Mouse (Mus musculus): Measurements from ENCODE around the gene Zmiz1. TPM values are rescaled to one million over a fixed set of nuclear protein-coding genes. Genes with fewer than 3 reads are reported as not detected.

Zmiz1 gene
- polyA plus RNA-seq, 1 experiment from 2014 or later: 12.4 TPM

DNA sequence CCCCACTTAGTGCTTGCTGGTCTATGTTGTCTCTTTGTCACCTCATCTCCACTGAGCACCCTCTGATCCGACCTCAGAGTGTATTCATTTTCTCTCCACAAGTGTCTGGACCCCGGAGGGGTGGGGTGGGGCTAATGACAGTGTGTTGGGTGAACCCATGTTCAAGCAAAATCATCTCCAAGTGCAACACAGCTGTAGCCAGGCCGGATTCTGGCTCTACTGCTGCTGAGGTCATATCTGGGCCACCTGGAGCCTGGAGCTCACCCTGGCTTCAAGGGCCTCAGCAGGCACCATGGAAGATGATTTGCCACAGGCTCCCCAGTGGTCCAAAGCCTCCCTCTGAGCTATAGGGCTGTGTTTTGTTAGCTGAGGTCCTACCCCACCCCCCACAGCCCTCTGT, 52.6 kb downstream of the Zmiz1 start:
- WGBS: 29% methylated on average over 3 of the region's 3 CpGs
- no peak for ATAC-seq
- H3K36me3 ChIP-seq (ENCODE audit: control insufficient read depth, insufficient read depth): peaks cover 8% of the 10 kb centered on the region; the same call in 1 of the 2 replicates
- H3K27ac ChIP-seq (ENCODE audit: low read depth, low read length): no peak overlapping the region; the same call in 1 of the 2 replicates
- no peaks in the 10 kb centered on the region for H3K27me3 ChIP-seq (replicated peaks; ENCODE audit: control insufficient read depth, insufficient read depth, low read length)
- no peaks in the 10 kb centered on the region for H3K9me3 ChIP-seq (ENCODE audit: control insufficient read depth)
- peaks cover 27% of the 10 kb centered on the region for H3K4me1 ChIP-seq (replicated peaks; ENCODE audit: control insufficient read depth, insufficient read depth, low read length)
- no peak overlapping the region for H3K4me2 ChIP-seq (replicated peaks; ENCODE audit: low read depth)
- no peak overlapping the region for H3K9ac ChIP-seq (ENCODE audit: low read depth, low read length)
- no peak for TF ChIP-seq CTCF (IDR thresholded peaks at IDR 0.05; ENCODE audit: low read depth)
- no peak overlapping the region for H3K4me3 ChIP-seq (ENCODE audit: low read depth, low read length)

DNA sequence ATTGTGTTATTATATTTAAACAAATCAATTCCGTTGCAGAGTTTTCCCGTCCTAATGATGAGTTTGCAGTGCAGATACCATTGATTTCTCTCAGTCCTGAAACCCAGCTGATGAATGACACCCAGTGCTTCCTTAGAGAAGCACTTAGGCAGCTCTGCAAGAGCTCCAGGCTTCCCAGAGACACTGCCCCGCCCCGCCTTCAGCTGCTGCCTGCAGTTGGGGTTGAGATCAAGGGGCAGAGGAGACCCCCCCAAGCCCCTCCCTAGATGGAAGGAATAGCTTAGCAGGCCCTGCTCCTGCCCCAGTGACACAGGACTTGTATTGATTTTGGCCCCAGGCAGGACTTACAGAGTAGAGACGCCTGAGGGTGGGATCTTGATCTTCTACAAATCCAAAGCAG, 53.0 kb downstream of the Zmiz1 start:
- Histone ChIP-seq H3K9me3 (ENCODE audit: control insufficient read depth) (no peaks in the 10 kb centered on the region), H3K27ac (ENCODE audit: low read depth, low read length) (no peak overlapping the region), H3K36me3 (ENCODE audit: control insufficient read depth, insufficient read depth) (peaks cover 8% of the 10 kb centered on the region; the same call in 1 of the 2 replicates), H3K4me3 (ENCODE audit: low read depth, low read length) (no peak overlapping the region), H3K27me3 (replicated peaks; ENCODE audit: control insufficient read depth, insufficient read depth, low read length) (no peaks in the 10 kb centered on the region), H3K4me2 (replicated peaks; ENCODE audit: low read depth) (no peak overlapping the region), H3K9ac (ENCODE audit: low read depth, low read length) (no peak overlapping the region), H3K4me1 (replicated peaks; ENCODE audit: control insufficient read depth, insufficient read depth, low read length) (peaks cover 28% of the 10 kb centered on the region)
- WGBS: 29% methylated on average over 5 of the region's 5 CpGs
- no peak for TF ChIP-seq CTCF (IDR thresholded peaks at IDR 0.05; ENCODE audit: low read depth)
- ATAC-seq: no peak

DNA sequence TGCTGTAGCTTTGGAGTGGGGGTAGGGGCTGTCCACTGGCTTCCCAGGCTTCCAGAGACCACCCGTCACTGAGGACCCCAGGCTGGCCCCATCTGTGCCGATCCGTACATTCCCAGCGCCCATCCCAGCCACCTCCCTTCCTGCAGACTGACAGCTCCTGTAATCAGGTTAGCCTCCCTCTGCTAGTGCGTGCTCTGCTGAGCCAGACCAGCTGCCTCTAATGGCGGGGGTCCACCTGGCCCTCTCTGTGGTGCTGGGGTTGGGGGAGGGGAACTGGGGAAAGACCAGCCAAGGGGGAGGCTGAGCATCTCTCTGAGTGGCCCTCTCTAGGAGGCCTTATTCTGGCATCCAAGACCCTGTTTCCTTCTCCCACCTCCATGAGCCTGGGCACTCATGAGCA, 53.8 kb downstream of the Zmiz1 start:
- no peak for TF ChIP-seq CTCF (IDR thresholded peaks at IDR 0.05; ENCODE audit: low read depth)
- Histone ChIP-seq H3K9ac (ENCODE audit: low read depth, low read length) (no peak overlapping the region), H3K36me3 (ENCODE audit: control insufficient read depth, insufficient read depth) (peaks cover 8% of the 10 kb centered on the region; the same call in 1 of the 2 replicates), H3K27me3 (replicated peaks; ENCODE audit: control insufficient read depth, insufficient read depth, low read length) (no peaks in the 10 kb centered on the region), H3K4me1 (replicated peaks; ENCODE audit: control insufficient read depth, insufficient read depth, low read length) (peaks cover 37% of the 10 kb centered on the region), H3K4me3 (ENCODE audit: low read depth, low read length) (no peak overlapping the region), H3K9me3 (ENCODE audit: control insufficient read depth) (no peaks in the 10 kb centered on the region), H3K27ac (ENCODE audit: low read depth, low read length) (no peak overlapping the region), H3K4me2 (replicated peaks; ENCODE audit: low read depth) (no peak overlapping the region)
- ATAC-seq: no peak
- WGBS: 48% methylated on average over 6 of the region's 6 CpGs

DNA sequence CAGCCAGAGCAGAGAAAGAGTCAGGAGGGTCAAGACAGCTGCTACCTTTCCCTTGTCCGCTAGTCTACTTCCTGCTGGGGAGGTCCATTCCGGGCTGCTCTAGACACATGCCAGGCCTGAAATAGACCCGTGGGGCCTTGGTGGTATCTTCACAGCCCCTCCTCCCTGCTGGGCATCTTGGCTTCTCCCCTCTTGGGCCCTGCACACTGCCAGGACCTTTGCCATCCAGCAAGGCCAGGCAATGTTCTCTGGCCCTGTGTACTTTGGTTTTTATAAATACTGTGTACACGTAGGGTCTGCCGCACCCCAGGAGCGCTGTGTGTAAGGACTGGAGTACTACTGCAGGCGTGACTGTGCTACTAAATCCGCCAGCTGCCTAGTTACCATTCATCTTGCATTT, 54.5 kb downstream of the Zmiz1 start:
- WGBS: 45% methylated on average over 8 of the region's 8 CpGs
- ATAC-seq: no peak
- no peak overlapping the region for H3K4me3 ChIP-seq (ENCODE audit: low read depth, low read length)
- H3K4me1 ChIP-seq (replicated peaks; ENCODE audit: control insufficient read depth, insufficient read depth, low read length): peaks cover 35% of the 10 kb centered on the region
- H3K4me2 ChIP-seq (replicated peaks; ENCODE audit: low read depth): no peak overlapping the region
- H3K36me3 ChIP-seq (ENCODE audit: control insufficient read depth, insufficient read depth): peaks cover 4% of the 10 kb centered on the region; the same call in 1 of the 2 replicates
- no peak overlapping the region; the same call in 1 of the 2 replicates for H3K27ac ChIP-seq (ENCODE audit: low read depth, low read length)
- no peaks in the 10 kb centered on the region for H3K27me3 ChIP-seq (replicated peaks; ENCODE audit: control insufficient read depth, insufficient read depth, low read length)
- TF ChIP-seq CTCF (IDR thresholded peaks at IDR 0.05; ENCODE audit: low read depth): no peak
- H3K9me3 ChIP-seq (ENCODE audit: control insufficient read depth): no peaks in the 10 kb centered on the region
- no peak overlapping the region for H3K9ac ChIP-seq (ENCODE audit: low read depth, low read length)

DNA sequence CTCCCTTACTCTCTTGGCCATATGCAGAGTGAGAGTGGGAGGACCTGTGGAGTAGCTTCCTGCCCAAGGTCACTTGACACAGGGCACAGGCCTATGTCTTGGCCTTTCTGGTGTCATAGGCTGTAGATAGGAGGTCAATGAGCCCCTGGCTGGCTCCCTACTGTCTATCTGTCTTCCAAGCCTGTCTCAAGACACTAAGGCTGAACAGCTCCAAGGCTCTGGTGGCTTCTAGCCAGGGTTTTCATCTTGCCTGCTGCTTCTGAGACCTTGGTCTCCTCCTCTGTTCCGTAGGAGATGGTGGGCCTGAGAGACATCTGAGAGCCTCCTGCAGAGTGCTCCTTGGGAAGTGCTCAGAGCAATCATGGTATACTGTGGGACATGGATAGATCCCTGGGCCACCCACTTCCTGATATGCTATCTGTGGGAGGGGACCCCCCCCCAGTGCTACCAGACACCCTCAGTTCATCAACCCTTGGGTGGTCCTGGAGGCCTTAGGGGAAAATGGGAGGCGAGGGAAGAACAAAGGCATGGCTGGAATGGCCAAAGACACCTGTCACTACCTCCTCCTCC, 56.0 kb downstream of the Zmiz1 start:
- Histone ChIP-seq H3K4me3 (ENCODE audit: low read depth, low read length) (no peak overlapping the region), H3K27ac (ENCODE audit: low read depth, low read length) (no peak overlapping the region), H3K4me2 (replicated peaks; ENCODE audit: low read depth) (no peak overlapping the region), H3K9ac (ENCODE audit: low read depth, low read length) (no peak overlapping the region), H3K27me3 (replicated peaks; ENCODE audit: control insufficient read depth, insufficient read depth, low read length) (no peaks in the 10 kb centered on the region), H3K9me3 (ENCODE audit: control insufficient read depth) (no peaks in the 10 kb centered on the region), H3K36me3 (ENCODE audit: control insufficient read depth, insufficient read depth) (peaks cover 4% of the 10 kb centered on the region; the same call in 1 of the 2 replicates), H3K4me1 (replicated peaks; ENCODE audit: control insufficient read depth, insufficient read depth, low read length) (peaks cover 26% of the 10 kb centered on the region)
- no peak for TF ChIP-seq CTCF (IDR thresholded peaks at IDR 0.05; ENCODE audit: low read depth)
- 78% methylated on average over 2 of the region's 2 CpGs for WGBS
- no peak for ATAC-seq

DNA sequence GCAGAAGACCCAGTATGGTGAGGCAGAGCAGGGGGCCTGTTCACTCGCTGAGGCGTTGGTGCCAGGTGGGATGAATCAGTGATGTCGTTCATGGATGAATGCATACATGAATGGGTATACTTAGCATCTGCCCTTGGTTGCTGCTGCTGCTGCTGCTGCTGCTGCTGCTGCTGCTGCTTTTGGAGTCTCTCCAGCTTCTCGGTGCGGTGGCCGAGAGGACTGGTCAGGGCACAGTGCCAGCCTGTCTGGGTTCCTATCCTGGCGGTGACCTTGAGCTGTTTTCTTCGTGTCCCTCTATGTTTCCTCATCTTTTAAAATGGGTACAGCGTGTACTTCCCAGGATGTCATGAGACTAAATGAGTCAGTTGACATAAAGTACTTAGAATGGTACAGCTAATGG, 56.9 kb downstream of the Zmiz1 start:
- ATAC-seq: no peak
- 68% methylated on average over 9 of the region's 9 CpGs for WGBS
- H3K9ac ChIP-seq (ENCODE audit: low read depth, low read length): no peak overlapping the region
- peaks cover 21% of the 10 kb centered on the region for H3K4me1 ChIP-seq (replicated peaks; ENCODE audit: control insufficient read depth, insufficient read depth, low read length)
- TF ChIP-seq CTCF (IDR thresholded peaks at IDR 0.05; ENCODE audit: low read depth): no peak
- no peak overlapping the region for H3K4me3 ChIP-seq (ENCODE audit: low read depth, low read length)
- H3K4me2 ChIP-seq (replicated peaks; ENCODE audit: low read depth): no peak overlapping the region
- peaks cover 4% of the 10 kb centered on the region; the same call in 1 of the 2 replicates for H3K36me3 ChIP-seq (ENCODE audit: control insufficient read depth, insufficient read depth)
- H3K27ac ChIP-seq (ENCODE audit: low read depth, low read length): no peak overlapping the region
- no peaks in the 10 kb centered on the region for H3K9me3 ChIP-seq (ENCODE audit: control insufficient read depth)
- H3K27me3 ChIP-seq (replicated peaks; ENCODE audit: control insufficient read depth, insufficient read depth, low read length): no peaks in the 10 kb centered on the region

All from intestine, postnatal 0 days (tissue).